Mouse (Mus musculus): ENCODE measurements at regions not wholly inside any gene's neighbourhood (a gene's known extent, or its start where the extent isn't known, plus 50 kb on each side); places are given as distances from the start of the nearest gene placed in this dataset.
A peak's percentile ranks its signal among the peaks of the same experiment; 100 is the strongest.
"Not testable (repeated sequence)": the region's sequence is repeated elsewhere in the genome, so short reads cannot be mapped to it uniquely, and the experiment has no call there.

DNA sequence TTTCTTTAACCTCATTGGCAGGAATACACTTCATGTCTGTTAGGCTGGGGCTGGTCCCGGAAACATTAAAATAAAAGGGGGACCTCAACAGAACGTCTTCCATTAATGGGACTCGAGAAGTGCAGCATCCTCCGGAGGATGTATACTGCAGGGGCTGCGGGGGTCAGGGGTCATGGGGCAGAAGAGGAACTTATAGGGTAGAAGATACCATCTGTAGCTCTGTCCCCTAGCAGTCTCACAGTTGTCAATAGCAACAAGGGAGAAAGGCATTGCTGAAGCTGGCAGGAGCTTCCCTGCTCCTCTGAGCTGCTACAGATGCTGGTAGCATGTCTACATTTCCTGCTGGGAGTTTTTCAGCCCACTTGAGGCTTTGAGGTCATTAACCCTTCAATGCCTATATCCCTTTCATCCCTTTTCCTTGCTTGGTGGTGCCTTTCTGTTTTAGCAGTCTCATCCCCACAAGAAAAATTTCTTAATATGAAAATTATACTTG lies 198.1 kb downstream of the Alg10b start:
- Histone ChIP-seq H3K4me3 (no peak overlapping the region), H3K36me3 (no peaks in the 10 kb centered on the region), H3K27ac (no peak overlapping the region), H3K4me1 (replicated peaks) (peaks cover 17% of the 10 kb centered on the region), H3K27me3 (ENCODE audit: insufficient read depth, poor library complexity, severe bottlenecking) (no peaks in the 10 kb centered on the region), H3K9me3 (no peaks in the 10 kb centered on the region)
- DNase-seq (ENCODE audit: low spot score) = peak; percentile 53
- WGBS = 6% methylated on average over 5 of the region's 5 CpGs

DNA sequence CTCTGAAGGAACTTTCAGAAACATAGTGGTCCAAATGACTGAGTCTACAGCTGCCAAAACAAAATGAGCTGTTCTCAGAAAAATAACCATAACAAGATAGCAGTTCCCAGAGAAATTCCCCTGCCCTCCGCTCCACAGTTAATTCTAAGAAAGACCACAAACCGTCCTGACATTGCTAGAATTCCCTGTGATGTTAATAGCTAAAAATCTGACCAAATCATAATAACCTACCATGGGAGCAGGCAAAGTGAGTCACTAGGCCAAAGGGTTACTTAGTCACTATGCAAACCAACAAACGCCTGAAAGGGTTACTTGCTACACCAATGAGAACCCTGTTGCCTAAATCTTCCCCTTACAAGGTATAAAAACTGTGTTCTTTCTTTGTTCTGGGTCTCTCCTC lies 206.9 kb downstream of the Alg10b start:
- 87% methylated on average over 3 of the region's 3 CpGs for WGBS

DNA sequence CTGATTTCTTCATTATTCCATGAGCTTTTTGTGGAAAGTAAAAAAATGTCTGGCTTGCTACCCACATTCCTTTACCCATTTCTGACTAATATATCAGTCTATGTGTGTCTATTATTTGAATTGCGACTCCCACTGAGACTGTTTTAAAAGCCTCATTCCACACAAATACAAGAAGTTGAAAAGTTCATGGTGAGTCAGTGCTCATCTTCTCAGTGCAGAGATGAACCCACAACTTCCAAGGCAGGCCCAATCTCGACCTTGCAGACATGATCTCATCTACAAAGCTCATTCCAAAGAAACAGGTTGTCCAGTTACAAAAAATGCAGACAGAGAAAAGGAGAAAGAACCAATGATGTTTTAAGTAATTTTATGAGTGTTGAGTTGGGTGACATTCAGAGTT lies 208.0 kb downstream of the Alg10b start:
- no peak overlapping the region for H3K27ac ChIP-seq
- H3K4me3 ChIP-seq = no peak overlapping the region
- 81% methylated on average over 2 of the region's 2 CpGs for whole genome bisulfite sequencing
- H3K36me3 ChIP-seq = no peaks in the 10 kb centered on the region
- no peaks in the 10 kb centered on the region for H3K27me3 ChIP-seq (ENCODE audit: insufficient read depth, poor library complexity, severe bottlenecking)
- H3K9me3 ChIP-seq = no peaks in the 10 kb centered on the region
- DNase-seq (ENCODE audit: low spot score) = no peak
- H3K4me1 ChIP-seq (replicated peaks) = peaks cover 6% of the 10 kb centered on the region; the same call in 1 of the 2 replicates

More for the DNA sequence above, 206.9 kb downstream of the Alg10b start:
- H3K27me3 ChIP-seq (ENCODE audit: insufficient read depth, poor library complexity, severe bottlenecking); DNase-seq (ENCODE audit: low spot score); H3K36me3 ChIP-seq; H3K27ac ChIP-seq; H3K4me1 ChIP-seq (replicated peaks); H3K4me3 ChIP-seq; H3K9me3 ChIP-seq: not testable (repeated sequence)

DNA sequence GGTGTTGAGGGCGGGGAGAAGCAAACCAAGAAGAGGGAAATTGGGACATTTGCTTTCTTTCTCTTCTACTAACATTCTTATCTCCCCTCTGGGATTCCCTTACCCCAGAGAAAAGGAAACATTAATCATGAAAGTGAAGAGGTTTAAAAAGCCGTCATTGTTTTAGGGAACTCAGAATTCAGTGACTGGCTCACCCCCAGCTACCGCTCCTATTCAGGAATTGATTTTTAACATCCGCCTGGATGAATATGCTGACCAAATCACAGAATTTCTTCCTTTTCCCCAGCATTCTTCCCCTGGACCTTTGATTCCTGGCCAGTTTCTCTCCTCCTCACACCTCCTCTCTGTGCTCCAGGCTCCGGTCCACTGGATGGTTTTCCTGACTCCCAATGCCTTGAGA lies 211.2 kb downstream of the Alg10b start:
- H3K4me3 ChIP-seq = no peak overlapping the region
- no peaks in the 10 kb centered on the region for H3K9me3 ChIP-seq
- H3K36me3 ChIP-seq = no peaks in the 10 kb centered on the region
- no peak for DNase-seq (ENCODE audit: low spot score)
- H3K27me3 ChIP-seq (ENCODE audit: insufficient read depth, poor library complexity, severe bottlenecking) = no peaks in the 10 kb centered on the region
- WGBS = 52% methylated on average over 5 of the region's 5 CpGs
- H3K4me1 ChIP-seq (replicated peaks) = peaks cover 7% of the 10 kb centered on the region; the same call in 1 of the 2 replicates
- no peak overlapping the region for H3K27ac ChIP-seq
